ENCODE assay signal across 29 mouse cellular contexts in genomic region chr4:133386061-133386797, GRCm38 (mm10). TPM values are rescaled to one million over a fixed set of nuclear protein-coding genes. Genes with fewer than 3 reads are reported as not detected.
DNase-seq lines count a peak whose midpoint lies in the region; ATAC-seq and TF ChIP-seq lines count a peak whose summit lies in the region.
"Had no signal": no experiment of that assay in that cellular context is flagged by ENCODE, and none has a peak within 500 bp of the region (broad histone marks: within the 10 kb centered on the region; RNA-seq: fewer than 3 reads in every experiment).

No protein-coding gene starts in this region.

- peak overlapping the region; percentile 28; the same call in 1 of the 2 replicates for H3K27ac ChIP-seq in layer of hippocampus, adult 2 months
- H3K27ac ChIP-seq in embryonic fibroblast, embryonic 13.5 days (ENCODE audit: insufficient read depth, low read length) = peak overlapping the region; percentile 24; the same call in 1 of the 2 replicates
- no peak overlapping the region for H3K27ac ChIP-seq in kidney, embryonic 15.5 days
- H3K27ac ChIP-seq: embryonic facial prominence, embryonic 15.5 days; forebrain, embryonic 13.5 days; heart, adult 2 months; lung, embryonic 15.5 days; midbrain, embryonic 10.5 days had no signal

- H3K4me3 ChIP-seq in layer of hippocampus, adult 2 months = no peak overlapping the region
- no peak overlapping the region for H3K4me3 ChIP-seq in embryonic fibroblast, embryonic 13.5 days (ENCODE audit: insufficient read depth, low read length)
- H3K4me3 ChIP-seq in kidney, embryonic 15.5 days (replicated peaks) = no peak overlapping the region
- H3K4me3 ChIP-seq: embryonic facial prominence, embryonic 15.5 days; forebrain, embryonic 13.5 days; heart, adult 2 months; heart, embryonic 12.5 days; lung, embryonic 15.5 days; midbrain, embryonic 10.5 days had no signal

- 78% methylated on average over 7 of the region's 7 CpGs for WGBS in kidney, embryonic 15.5 days

- H3K27me3 ChIP-seq in kidney, embryonic 15.5 days = no peaks in the 10 kb centered on the region
- H3K27me3 ChIP-seq: embryonic facial prominence, embryonic 15.5 days; forebrain, embryonic 13.5 days; heart, embryonic 12.5 days; lung, embryonic 15.5 days; Patski had no signal

- H3K4me2 ChIP-seq in kidney, embryonic 15.5 days = no peak overlapping the region
- H3K4me2 ChIP-seq: embryonic facial prominence, embryonic 15.5 days; forebrain, embryonic 13.5 days; heart, embryonic 12.5 days; lung, embryonic 15.5 days had no signal

- H3K9ac ChIP-seq in kidney, embryonic 15.5 days = no peak overlapping the region
- H3K9ac ChIP-seq: embryonic facial prominence, embryonic 15.5 days; forebrain, embryonic 13.5 days; heart, embryonic 12.5 days; lung, embryonic 15.5 days had no signal

- DNase-seq in layer of hippocampus, adult 2 months (ENCODE audit: low spot score in 2 of 2) = no peak
- no peak for DNase-seq in layer of hippocampus, postnatal 36 days
- DNase-seq in ES-CJ7 (ENCODE audit: low read depth, low spot score) (peak; percentile 76), ZHBTc4 (ENCODE audit: low read depth, low spot score) (peak; percentile 88)
- DNase-seq in cerebellum, postnatal 4 days (ENCODE audit: low spot score in 2 of 2) = no peak
- DNase-seq: adrenal gland, adult 2 months; adrenal gland, postnatal 36 days; cerebellum, adult 8-10 months; gastrocnemius, postnatal 25 days; heart, adult 2 months; kidney, adult 8-10 months; kidney, postnatal 10 days; layer of hippocampus, adult 9-11 months; liver; right cerebral cortex, adult 18-20 months; thymus, adult 2 months; thymus, postnatal 36 days had no signal

- ATAC-seq in kidney, embryonic 15.5 days (replicated peaks; ENCODE audit: low FRiP score) = no peak
- ATAC-seq: activated CD4-positive, CD25-positive, alpha-beta regulatory T cell, adult 4 months; forebrain, embryonic 13.5 days; hindbrain, embryonic 16.5 days; midbrain, embryonic 16.5 days; Patski had no signal

- no peaks in the 10 kb centered on the region for H3K9me3 ChIP-seq in kidney, embryonic 15.5 days (replicated peaks)
- H3K9me3 ChIP-seq: embryonic facial prominence, embryonic 15.5 days; forebrain, embryonic 13.5 days; G1E; heart, embryonic 12.5 days; lung, embryonic 15.5 days; midbrain, embryonic 10.5 days had no signal

- no peak for TF ChIP-seq CTCF in layer of hippocampus, adult 2 months (conservative IDR thresholded peaks at IDR 0.05)
- TF ChIP-seq CTCF in embryonic fibroblast, embryonic 13.5 days (IDR thresholded peaks at IDR 0.05; ENCODE audit: borderline replicate concordance, insufficient read depth, low read length) = no peak

- no peak for TF ChIP-seq POLR2A in embryonic fibroblast, embryonic 13.5 days (IDR thresholded peaks at IDR 0.05; ENCODE audit: low read depth, low read length)

- peaks cover 3% of the 10 kb centered on the region; the same call in 1 of the 2 replicates for H3K4me1 ChIP-seq in embryonic fibroblast, embryonic 13.5 days (ENCODE audit: control insufficient read depth, insufficient read depth, low read length)
- H3K4me1 ChIP-seq in kidney, embryonic 15.5 days = peaks cover 25% of the 10 kb centered on the region

- peaks cover 7% of the 10 kb centered on the region; the same call in 1 of the 2 replicates for H3K36me3 ChIP-seq in kidney, embryonic 15.5 days
- H3K36me3 ChIP-seq: embryonic facial prominence, embryonic 15.5 days had no signal

RNA-seq across cellular contexts. Expression of gene Slc9a1, which starts 16.7 kb away (rescaled TPM):
- total RNA-seq in layer of hippocampus, adult 2 months (2021) = 10 to 100 TPM; 59.1 to 63.4 TPM
- total RNA-seq in layer of hippocampus, postnatal 36 days (2021) = 10 to 100 TPM; 60.1 to 63.9 TPM
- polyA plus RNA-seq in embryonic fibroblast, embryonic 13.5 days (2011; ENCODE audit: insufficient read length, low read depth, missing spikeins) = 26.2 and 34.7 TPM in 2 replicates
- polyA plus RNA-seq in kidney, embryonic 15.5 days (2015; fragmentation: Nextera tagmentation; extraction: Ambion mirVana) = 7.5 and 8.3 TPM in 2 replicates

RNA-seq across cellular contexts. Expression of gene Wdtc1, which starts 32.9 kb away (rescaled TPM):
- 10 to 100 TPM; 78.8 to 82.5 TPM for total RNA-seq in layer of hippocampus, adult 2 months (2021)
- total RNA-seq in layer of hippocampus, postnatal 36 days (2021) = 10 to 100 TPM; 78.5 to 78.9 TPM
- polyA plus RNA-seq in embryonic fibroblast, embryonic 13.5 days (2011; ENCODE audit: insufficient read length, low read depth, missing spikeins) = 21.2 and 21.7 TPM in 2 replicates
- polyA plus RNA-seq in kidney, embryonic 15.5 days (2015; fragmentation: Nextera tagmentation; extraction: Ambion mirVana) = 12.0 and 13.1 TPM in 2 replicates

Comparison
In these comparisons a context has a peak if more than half of its experiments do, and no peak if none do; other contexts are left out.
1. DNase-seq: peak in ES-CJ7 (single experiment) and ZHBTc4 (single experiment); none in layer of hippocampus, adult 2 months (0 of 2), layer of hippocampus, postnatal 36 days (0 of 2) and cerebellum, postnatal 4 days (0 of 2).